Mouse (Mus musculus): ENCODE results near the gene Gm49368. TPM values are rescaled to one million over a fixed set of nuclear protein-coding genes. Genes with fewer than 3 reads are reported as not detected.
"Not testable (repeated sequence)": the region's sequence is repeated elsewhere in the genome, so short reads cannot be mapped to it uniquely, and the experiment has no call there.

Gene Gm49368
- total RNA-seq (2021), result under 1 TPM in 1 of 2 experiments, not detected in 1; 0.09 TPM
- long read RNA-seq, experiment 1, partial matches to known transcripts, result 0 of 1 reads
- long read RNA-seq, experiment 1, other reads (novel, unspliced or antisense), result 1 of 1 reads
- long read RNA-seq, experiment 2, result 0 reads

GRCm38 (mm10) chr7:128062456-128062855, at the start of gene Gm49368, which contains the start of gene Itgam:
TSS of gene Gm49368 (plus strand) at chr7:128062683.
TSS of gene Itgam (plus strand) at chr7:128062640.
- DNase-seq, result no peak

DNA sequence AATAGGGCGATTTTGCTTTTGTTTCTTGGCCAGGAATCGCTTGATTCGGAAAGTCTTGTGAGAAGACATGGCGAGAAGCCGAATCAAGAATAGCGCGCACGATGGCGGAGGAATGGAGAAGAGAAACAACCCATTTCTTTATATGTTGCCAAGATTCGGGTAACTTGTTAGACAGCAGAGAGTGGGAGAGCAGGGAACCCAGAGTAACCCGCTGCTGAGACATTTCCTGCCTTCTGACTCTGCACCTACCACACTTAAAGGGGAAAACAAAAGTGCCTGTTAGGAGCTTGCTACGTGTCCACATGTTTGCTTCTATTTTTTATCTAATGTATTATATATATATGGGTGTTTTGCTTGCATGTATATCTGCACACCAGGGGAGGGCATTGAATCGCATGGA, 49.4 kb upstream of the Gm49368 start:
- no peak for DNase-seq

DNA sequence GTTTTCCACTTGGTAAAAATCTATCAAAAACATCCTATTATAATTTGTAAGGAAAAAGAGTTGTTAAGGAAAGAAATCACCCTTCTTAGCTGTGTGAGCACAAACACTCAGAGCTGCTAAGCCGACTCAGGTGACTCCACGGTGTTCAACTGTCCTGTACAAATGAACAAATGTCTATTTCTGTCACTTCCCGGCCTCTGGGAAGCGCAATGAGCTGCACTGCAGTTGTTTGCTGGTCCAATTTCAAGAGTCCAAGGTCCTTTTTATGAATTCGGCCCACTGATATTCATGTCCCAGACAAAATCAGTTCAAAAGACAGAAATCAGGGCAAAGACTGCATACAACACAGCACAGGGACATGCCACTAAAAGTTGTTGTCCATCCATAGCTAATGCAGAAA, 46.3 kb upstream of the Gm49368 start:
- not testable (repeated sequence) for DNase-seq

- no peak for DNase-seq
Observed at GRCm38 (mm10) chr7:128016650-128017049, 45.8 kb upstream of the Gm49368 start.

DNA sequence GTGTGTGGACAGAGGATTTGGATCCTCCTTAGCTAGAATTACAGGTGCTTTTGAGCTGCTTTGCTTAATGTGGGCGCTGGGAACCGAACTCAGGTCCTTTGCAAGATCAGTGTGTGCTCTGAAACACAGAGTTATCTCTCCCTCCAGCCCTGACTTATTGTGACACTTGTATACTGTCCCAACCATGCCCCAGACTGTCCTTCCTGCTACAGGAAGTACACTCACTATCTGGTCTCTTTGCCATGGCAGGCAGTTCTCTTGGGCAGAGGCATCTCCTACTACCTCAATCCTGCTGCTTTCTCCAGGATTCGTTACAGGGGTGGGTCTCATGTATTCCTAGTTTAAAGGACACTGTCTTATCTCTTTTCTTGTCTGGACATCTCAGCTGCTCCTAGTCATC, 44.2 kb upstream of the Gm49368 start:
- no peak for DNase-seq

- no peak for DNase-seq
Observed at GRCm38 (mm10) chr7:128019187-128019586, 43.3 kb upstream of the Gm49368 start.

- no peak for DNase-seq
Observed at GRCm38 (mm10) chr7:128022974-128023373, 39.5 kb upstream of the Gm49368 start.

GRCm38 (mm10) chr7:128023565-128023964, 38.9 kb upstream of the Gm49368 start:
- no peak for DNase-seq

GRCm38 (mm10) chr7:128024364-128024763, 38.1 kb upstream of the Gm49368 start:
- no peak for DNase-seq

DNA sequence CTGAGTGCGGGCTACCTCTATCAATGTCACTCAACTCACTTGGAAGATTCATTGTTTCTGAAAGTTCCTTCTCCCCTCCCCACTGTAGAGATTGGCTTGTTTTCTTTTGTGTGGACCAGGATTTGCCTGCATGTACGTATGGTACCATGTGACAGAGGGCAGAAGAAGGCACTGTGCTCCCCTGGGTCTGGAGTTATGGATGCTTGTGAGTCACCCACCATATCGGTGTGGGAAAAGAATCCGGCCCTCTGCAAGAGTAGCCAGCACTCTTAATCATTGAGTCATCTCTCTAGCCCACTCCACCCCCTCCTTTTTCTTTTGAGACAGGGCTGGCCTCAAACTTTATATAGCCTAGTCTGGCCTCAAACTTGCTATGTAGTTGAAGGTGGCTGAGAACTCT, 37.6 kb upstream of the Gm49368 start:
- DNase-seq, result no peak

DNA sequence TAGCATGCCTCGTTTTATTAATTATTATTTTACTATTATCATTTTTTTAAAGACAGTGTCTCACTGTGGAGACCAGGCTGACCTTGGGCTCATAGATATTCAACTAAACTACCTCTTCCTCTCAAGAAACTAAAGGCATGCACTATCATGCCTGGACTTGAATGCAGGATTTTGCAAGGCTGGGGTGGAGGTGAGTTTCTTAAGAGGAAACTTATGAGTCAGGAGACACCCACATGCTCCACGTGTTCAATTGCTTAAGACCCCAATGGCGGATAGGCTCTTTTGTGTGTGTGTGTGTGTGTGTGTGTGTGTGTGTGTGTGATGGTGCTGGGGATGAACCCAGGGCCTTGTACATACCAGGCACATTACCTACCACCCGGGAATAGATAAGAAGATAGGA, 37.1 kb upstream of the Gm49368 start:
- no peak for DNase-seq

GRCm38 (mm10) chr7:128031403-128031976, 31.0 kb upstream of the Gm49368 start:
- DNase-seq, result peak; percentile 40

- no peak for DNase-seq
Observed at GRCm38 (mm10) chr7:128032290-128032988, 30.0 kb upstream of the Gm49368 start.

- DNase-seq, result no peak
Observed at GRCm38 (mm10) chr7:128032989-128033293, 29.5 kb upstream of the Gm49368 start.

DNA sequence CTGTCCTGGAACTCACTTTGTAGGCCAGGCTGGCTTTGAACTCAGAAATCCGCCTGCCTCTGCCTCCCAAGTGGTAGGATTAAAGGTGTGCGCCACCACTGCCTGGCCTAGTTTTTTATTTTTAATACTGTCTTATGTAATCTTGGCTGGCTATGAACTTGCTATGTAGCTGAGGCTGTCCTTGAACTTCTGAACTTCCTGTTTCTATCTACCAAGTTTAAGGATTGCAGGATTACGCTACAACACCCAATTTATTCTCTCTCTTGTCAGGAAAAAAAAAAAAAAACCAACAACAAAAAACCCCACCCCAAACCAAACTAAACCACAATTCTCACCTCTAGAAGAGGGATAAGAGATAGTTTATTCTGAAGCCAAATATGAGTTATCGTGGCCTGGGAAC, 28.9 kb upstream of the Gm49368 start:
- DNase-seq, result no peak

DNA sequence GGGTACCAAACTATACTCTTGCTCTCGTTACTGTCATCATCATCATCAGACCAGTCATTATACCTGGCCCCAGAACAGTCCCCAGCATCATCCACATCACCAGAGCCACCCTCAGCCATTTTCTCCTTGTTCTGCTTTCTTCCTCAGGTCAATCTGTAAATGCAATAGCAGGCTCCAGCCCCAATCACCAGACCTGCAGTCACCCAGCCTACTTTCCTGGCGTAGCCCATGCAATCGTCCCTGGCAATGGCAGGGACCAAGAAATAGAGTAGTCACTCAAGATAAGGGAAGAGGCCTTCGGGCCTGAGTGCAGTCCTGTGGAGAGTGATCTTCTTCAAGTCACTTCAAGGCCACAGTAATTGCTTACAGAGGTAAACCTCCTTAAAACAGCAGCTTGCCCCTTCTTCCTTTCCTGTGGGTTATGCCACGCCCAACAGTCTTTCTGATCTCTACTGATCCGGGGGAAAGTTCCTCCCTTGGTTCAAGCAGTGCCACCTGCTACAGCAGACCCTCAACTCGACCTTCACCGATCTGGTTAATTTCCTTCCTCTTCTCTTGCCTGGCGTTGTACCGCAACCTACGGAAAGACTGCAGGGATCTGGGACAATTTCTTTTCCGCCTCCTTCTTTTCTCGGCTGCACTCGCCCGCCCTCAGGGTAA, 20.2 kb upstream of the Gm49368 start:
- not testable (repeated sequence) for DNase-seq

DNA sequence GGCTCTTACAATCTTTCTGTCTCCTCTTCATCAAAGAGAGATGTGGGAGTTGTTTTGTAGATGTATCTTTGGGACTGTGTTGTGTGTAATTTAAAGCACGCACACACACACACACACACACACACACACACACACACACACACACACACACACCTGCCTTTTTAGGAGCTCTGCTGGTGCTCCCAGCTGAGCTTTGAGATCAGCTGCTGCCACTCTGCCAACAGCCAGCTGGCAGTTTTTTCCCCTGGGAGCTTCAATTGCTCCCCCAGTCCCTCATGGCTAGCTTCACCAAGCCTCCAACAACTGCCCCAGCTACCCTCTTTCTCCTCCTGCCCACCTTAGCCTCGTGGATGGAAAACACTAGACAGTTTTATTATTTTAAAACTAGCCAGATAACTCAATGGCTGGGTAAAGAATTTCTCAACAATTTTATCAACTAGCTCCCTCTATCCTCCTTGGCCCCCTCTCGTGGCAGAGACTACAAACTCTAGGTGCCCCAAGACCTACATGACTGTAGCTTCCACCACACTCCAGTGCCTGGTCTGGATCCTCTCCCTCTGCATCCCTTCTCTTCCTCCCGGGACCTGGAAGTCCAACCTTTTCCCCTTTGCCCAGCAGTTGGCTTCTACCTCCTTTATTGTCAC, 18.2 kb upstream of the Gm49368 start:
- DNase-seq, result no peak

DNA sequence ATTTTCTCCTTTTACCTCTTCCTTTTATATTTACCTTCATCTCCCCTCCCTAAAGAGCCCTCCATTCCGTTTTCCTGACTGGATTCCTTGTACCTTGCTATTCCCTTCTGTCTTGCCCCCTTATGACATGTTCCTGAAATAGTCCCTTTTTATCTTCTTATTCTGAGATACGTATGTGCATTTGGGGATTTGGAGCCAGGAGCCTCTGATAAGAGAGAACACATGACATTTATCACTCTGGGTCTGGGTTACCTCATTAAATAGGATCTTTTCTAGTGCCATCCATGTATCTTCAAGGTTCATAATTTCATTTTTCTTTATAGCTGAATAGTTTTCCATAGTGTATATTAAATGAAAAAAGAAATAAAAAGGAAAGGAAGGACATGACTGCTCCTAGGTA, 16.8 kb upstream of the Gm49368 start:
- DNase-seq, result no peak

GRCm38 (mm10) chr7:128048819-128049218, 13.7 kb upstream of the Gm49368 start:
- DNase-seq, result no peak

GRCm38 (mm10) chr7:128049254-128049653, 13.2 kb upstream of the Gm49368 start:
- no peak for DNase-seq

DNA sequence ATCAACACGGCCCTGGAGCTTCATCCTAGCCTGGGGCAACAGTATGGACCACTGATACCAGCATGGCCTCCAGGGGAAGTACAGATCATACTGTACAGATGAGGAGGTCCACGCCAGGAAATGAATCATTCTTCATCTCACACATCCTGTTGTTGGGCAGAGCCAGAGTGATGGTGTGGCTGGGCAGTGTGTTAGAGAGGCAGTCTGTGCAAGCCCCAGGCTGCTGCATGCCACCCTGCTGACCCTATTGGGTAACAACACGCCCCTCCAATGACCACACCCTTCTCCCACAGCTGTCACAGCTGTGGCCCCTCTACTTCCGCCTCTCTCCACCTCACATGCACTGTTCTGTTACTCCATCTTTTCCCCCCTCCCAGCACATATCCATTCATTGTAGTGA, 11.7 kb upstream of the Gm49368 start:
- no peak for DNase-seq

- DNase-seq, result no peak
Observed at GRCm38 (mm10) chr7:128053061-128053460, 9.4 kb upstream of the Gm49368 start.

DNA sequence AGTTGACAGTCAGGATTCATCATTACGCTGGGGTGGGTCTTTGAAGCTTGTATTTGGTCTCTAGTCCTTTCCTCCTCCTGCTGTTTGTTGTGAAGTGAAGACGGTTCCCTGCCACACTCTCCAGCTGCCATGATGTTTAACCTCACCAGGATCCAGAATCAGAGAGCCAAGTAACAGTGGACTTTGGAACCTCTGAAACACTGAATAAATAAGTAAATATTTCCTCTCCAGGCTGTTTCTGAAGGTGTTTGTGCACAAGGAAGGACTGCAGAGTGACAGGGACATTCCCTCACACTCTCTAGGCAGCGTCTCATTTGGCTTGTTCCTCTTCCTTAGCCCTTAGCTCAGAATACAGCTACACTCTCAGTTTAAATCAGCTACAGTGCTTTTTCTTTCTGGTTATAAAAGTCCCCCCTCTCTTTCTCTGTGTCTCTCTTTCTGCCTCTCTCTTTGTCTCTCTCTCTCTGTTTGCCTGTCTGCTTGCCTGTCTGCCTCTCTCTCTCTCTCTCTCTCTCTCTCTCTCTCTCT, 5.5 kb upstream of the Gm49368 start:
- DNase-seq, result no peak
